Mouse (Mus musculus) thymus, postnatal 36 days (tissue): ENCODE data around the gene Mkrn1.
"Not testable (repeated sequence)": the region's sequence is repeated elsewhere in the genome, so short reads cannot be mapped to it uniquely, and the experiment has no call there.

ENCODE experiments used
- DNase-seq, 2 experiments: peaks; one replicate each; pipeline ENCODE4 v3.0.0; 2022; ENCODE audit warnings: mixed read lengths in 2 of 2

The Mkrn1 gene

DNA sequence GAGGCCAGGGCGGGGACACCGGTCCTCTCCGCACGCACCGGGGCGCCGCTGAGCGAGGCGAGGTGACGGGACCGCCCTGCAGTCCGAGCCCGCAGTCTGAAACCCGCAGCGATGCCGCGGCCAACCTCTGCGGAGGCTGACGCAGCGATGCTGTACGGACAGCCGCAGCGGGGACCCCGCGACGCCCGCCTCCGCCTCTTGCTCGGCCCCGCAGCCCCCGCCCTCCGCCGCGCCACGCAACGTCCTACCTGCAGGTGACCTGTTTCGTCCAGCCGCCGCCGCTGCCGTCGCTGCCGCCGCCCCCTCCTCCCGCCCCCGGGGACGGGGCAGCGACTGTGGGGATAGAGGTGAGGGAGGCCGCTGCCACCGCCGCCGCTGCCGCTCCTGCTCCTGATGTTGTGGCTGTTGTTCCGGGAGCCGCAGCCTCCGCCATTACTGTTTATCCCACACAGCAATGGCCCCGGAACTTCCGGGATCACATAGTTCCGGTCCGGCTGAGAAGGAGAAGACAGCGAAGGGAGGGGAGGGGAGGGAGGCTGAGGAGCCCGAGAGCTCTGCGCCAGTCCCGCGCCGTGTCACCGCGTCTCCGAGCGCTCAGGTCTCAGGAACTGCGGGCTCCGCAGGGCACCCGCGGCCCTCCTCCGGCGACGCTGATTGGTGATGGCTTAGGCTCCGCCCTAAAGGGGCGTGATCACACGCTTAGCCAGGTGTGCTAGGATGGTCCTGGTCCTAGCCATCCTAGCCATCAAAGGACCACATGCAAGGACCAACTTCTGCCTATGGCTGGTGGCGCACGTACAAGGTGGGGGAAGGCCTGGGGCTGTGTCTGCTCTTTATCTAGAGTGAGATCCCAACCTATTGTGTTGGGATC, at the start of gene Mkrn1:
Gene Mkrn1, minus strand, starts transcription at position 612 of the 871 bp plus-strand sequence.
- DNase-seq, result peak; percentile 80 to 83

DNA sequence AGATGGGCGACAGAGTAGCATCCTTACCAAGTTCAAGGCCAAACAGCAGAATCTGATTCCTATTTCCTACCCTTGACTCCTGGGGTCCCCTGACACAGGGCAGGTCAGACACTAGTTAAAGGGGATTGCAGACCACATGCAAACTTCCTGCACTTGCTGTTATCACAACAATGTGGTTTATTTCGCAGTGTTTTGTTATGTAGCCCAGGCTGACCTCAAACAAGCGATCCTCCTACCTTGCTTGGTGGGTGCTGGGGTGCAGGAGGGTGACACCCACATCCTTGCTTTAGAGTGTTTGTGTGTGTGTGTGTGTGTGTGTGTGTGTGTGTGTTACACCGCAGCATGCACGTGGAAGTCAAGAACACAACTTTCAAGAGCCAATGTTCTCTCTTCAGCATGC, 49.2 kb upstream of the Mkrn1 start:
- DNase-seq, result no peak

DNA sequence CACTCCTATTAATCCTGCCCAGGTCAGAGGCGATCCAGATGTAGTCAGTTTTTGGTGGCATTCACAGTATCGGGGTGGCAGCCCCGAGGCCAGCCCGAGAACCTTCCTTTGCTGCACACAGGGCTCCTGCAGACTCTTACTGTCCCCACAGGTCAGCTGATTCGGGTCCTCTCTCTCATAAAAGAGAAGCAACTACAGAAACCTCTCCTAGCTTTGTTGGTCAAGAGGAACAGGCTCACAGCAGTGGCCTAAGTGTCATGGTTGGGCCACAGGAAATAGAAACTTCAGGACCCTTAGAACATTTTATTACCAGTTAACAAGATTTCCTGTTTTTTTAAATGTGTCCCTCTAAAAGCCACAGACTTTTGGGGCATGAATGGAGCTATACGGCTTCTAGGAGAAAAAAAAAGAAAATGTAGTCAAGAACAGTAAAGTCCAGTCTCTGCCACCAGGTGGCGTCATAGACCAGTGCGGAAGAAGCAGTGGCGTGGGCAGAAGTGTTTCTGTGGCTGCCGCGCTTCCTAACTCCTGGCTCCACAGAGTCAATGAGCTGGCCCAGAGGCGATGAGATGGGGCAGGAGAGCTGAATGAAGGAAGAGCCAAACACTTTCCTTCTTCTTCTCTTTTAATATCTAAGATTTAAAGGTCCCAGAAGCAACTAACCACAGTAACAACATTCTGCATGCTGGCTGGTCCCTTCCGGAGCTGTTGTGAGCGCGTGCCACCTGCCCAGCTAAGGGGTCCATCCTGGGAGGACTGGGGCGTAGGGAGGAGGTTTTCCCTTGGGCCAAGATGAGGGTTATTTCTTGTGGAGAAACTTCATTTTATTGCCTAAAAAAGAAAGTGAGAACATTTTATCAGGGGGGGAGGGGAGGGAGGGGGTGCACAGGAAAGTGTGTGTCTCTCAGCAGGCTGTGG, 42.6 kb upstream of the Mkrn1 start:
- DNase-seq, result peak; percentile 68 to 74

DNA sequence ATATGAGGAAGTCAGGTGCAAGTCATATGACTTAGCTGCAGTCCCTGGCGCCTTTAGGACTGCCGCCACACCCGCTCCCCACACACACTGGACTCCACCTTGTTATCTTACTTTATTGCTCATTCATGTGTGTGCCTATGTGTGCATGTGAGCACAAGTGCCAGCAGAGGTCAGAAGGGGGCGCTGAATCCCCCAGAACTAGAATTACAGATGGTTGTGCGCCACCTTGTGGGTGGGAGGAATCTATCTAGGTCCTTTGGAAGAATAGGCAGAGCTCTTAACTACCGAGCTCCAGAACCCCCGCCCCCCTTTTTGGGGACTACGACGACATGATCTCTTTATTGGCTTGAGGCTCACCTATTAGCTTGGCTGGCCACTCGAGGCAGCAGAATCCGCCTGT, 39.8 kb upstream of the Mkrn1 start:
- peak; percentile 27 to 29 for DNase-seq

DNA sequence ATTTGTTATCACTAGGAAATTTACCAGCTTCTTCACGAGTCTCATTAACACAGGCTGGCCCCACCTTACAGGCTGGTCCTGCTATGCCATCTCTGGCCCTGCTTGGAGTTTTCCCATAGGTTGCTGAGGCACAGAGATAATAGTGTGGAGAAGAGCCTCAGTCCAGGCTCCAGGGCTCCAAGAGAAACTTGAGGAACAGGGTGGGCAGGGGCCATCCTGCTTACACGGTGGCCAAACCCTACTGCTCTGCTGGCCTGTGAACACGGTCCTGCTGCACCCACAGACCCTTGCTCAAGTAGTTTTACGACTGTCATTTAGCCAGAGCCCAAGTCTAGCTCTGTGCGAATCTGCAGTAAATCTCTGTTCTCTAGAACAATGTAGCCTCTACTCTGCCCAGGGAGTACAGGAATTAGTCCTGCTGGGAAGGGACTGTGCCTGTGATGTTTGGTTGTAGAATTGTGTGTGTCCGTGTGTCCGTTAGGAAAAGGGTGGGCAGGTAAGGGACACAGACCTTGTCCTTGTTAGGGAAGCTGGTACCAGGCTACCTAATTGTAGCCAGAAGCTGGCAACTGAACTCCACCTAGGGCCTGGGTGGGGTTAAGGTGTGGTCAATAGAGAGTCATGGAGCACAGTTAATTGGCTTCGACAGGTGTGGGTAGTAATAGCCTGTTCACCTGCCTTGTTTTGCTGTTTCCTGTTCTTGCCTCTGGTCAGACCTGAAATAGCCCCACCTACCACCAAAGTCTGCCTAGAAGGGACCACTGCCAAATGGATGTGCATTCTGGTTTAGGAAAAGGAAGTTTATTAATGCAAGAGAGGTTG, 35.3 kb upstream of the Mkrn1 start:
- DNase-seq, result no peak

DNA sequence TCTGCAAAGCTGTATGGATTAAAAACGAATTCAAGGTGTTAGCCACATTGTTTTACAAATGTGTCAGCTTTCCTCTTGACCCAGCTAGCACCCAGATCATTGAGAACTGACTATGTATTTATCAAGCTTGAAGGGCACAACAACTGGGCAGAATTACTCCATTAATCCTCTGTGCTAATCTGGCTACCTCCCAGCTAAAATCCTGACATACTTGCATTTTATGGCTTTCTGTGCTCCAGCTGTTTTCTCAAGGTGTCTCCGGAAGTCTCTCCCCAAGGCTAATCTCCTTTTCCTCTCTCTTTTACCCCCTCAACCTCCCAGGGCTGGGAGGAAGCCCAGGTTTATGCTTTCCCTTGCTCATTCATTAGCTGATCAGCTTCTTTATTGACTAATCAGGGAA, 34.4 kb upstream of the Mkrn1 start:
- no peak for DNase-seq

- no peak for DNase-seq
Observed at GRCm38 (mm10) chr6:39453564-39453963, 33.3 kb upstream of the Mkrn1 start.

DNA sequence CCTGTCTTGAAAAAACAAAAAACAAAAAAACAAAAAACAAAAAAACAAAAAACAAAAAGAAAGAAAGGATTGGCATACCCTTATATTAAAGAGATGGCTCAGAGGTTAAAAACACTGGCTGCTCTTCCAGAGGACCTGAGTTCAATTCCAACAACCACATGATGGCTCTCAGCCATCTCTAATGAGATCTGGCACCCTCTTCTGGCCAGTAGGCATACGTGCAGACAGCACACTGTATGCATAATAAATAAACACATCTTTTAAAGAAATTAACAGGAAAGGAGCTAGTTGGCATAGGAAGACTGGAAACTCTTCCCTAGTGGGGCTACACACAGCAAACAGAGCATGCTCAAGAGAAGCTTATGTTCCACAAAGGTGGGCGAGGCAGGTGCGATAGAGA, 30.8 kb upstream of the Mkrn1 start:
- DNase-seq, result no peak

DNA sequence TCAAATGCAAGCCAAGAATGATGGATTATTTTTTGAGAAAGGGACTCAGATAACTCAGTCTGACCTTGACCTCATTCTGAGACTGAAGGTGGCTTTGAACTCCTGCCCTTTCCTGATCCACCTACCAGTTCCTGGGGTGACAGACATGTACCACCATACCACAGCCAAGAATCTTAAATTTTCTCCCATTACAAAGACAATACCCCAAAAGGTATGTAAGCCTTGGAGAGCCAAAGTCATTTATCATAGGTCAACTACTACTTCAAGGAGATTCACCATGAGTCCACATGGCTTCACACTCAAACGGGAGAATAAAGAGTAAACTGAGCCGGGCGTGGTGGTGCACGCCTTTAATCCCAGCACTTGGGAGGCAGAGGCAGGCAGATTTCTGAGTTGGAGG, 30.3 kb upstream of the Mkrn1 start:
- DNase-seq, result no peak

DNA sequence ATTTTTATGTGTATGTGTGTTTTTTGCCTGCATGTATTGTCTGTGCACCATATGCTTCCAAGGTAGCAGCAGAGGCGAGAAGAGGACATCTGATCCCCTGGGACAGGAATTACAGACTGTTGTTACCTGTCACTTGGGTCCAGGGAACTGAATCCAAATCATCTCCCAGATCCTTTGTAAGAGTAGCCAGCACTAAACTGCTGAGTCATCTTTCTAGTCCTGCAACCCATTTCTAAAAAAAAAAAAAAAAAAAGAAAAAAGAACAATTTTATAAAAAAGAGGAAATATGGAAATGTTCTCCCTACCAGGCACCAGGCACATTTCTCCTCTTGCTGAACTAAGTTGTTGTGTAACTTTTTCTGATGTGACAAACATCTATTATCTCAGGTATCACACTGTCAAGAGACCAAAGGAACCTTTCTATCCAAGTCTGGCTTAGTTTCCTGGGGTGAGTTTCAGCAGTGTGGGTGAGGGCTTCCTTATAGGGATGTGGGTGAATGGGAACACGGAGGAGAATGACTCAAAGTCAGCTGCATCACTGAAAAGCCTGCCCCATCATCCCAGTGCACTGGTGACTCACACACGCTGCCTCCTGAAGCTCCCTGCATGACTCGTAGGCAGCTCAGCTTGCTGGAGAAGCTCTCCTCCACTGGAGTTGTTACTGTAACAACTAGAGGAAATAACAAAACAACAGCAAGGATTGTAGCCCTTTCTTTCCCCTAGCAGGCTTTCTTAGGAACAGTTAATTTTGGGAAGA, 27.3 kb upstream of the Mkrn1 start:
- no peak for DNase-seq

DNA sequence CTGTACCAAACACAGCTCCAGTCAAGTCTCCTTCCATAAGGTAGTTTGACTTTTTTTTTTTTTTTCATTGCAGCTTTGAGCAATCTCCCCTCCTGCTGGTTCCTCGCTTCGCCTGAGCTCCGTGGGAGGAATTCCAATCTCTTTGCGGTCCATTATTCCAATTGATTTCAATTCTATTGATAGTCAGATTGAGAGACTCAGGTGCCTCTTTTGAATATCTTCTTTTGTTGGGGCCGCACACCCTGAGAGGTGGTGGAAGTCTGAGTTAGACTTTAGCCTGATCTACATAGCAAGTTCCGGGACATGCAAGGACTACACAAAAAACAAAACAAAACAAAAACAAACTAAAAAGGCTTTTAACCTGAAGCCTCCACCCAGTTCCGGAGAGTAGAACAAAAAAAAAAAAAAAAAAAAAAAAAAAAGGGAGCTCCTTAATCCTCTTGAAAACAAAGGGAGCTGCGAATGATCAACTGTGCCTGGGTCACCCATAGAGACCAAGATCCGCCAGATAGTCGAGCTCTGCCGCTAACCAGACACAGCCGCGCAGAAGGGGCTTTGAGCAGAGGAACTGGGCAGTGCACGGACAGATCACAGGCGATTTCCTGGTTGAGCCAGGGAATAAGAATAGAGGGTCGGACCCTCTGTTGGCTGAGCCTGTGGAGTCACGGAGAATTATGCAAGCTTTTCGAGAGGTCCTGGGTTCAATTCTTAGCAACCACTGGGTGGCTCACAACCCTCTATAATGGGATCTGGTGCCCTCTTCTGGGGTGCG, 25.7 kb upstream of the Mkrn1 start:
- DNase-seq, result no peak

GRCm38 (mm10) chr6:39442786-39443287, 22.6 kb upstream of the Mkrn1 start:
- no peak for DNase-seq

- no peak for DNase-seq
Observed at GRCm38 (mm10) chr6:39440207-39440606, 19.9 kb upstream of the Mkrn1 start.

DNA sequence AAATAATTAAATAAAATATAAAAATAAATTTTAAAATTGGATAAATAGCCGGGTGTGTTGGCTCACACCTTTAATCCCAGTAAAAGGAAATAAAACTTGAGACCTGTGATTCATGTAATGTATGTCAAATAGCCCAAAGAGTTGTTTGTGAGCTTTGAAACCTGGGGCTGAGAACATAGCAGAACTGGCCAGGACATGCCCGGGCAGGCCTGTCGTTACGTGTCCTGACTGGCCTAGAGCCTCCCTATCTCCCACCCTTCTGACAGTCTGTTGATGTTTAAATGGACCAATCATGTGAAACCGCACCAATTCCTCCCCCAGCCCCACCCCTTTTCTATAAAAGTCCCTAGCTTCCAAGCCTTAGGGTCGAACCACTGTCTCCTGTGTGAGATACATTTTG, 17.3 kb upstream of the Mkrn1 start:
- not testable (repeated sequence) for DNase-seq

GRCm38 (mm10) chr6:39435875-39436274, 15.6 kb upstream of the Mkrn1 start:
- DNase-seq, result no peak

- no peak for DNase-seq
Observed at GRCm38 (mm10) chr6:39434886-39435492, 14.7 kb upstream of the Mkrn1 start.

GRCm38 (mm10) chr6:39434111-39434885, 14.0 kb upstream of the Mkrn1 start:
- no peak for DNase-seq

- DNase-seq, result no peak
Observed at GRCm38 (mm10) chr6:39433701-39434100, 13.4 kb upstream of the Mkrn1 start.

DNA sequence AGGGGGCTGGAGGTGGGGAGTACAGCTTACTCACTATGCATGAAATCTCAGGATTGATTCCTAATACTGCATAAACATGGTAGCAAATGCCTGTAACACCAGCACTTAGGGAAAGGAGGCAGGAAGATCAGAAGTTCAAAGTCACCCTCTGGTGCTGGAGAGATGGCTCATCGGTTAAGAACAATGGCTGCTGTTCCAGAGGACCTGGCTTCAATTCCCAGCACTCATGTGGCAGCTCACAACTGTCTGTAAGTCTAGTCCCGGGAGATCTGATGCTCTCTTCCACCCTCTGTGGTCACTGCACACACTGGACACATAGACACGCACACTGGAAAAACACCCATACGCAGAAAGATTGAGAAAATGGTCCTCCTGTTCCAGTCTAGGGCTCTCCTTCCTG, 12.9 kb upstream of the Mkrn1 start:
- no peak for DNase-seq

GRCm38 (mm10) chr6:39430722-39431121, 10.5 kb upstream of the Mkrn1 start:
- no peak for DNase-seq
